In genomic region chr4:99829094-99830073, GRCm38 (mm10) we compare ENCODE assay signal across 8 mouse cellular contexts. TPM values are rescaled to one million over a fixed set of nuclear protein-coding genes. Genes with fewer than 3 reads are reported as not detected.
DNase-seq lines count a peak whose midpoint lies in the region; ATAC-seq and TF ChIP-seq lines count a peak whose summit lies in the region.

Gene Efcab7, plus strand, starts transcription at chr4:99829198.

- no peaks in the 10 kb centered on the region for H3K27me3 ChIP-seq in kidney, embryonic 14.5 days (ENCODE audit: control insufficient read depth, insufficient read depth, low read length)
- no peaks in the 10 kb centered on the region for H3K27me3 ChIP-seq in limb, embryonic 15.5 days

- TF ChIP-seq CTCF in bone marrow macrophage, adult 2 months (IDR thresholded peaks at IDR 0.05; ENCODE audit: low read depth, low read length): no peak
- no peak for TF ChIP-seq CTCF in embryonic fibroblast, embryonic 13.5 days (IDR thresholded peaks at IDR 0.05; ENCODE audit: borderline replicate concordance, insufficient read depth, low read length)

- peak within 1 kb of the TSS; percentile 72 for H3K9ac ChIP-seq in kidney, embryonic 14.5 days (ENCODE audit: low read depth, low read length)
- peak within 1 kb of the TSS; percentile 61 for H3K9ac ChIP-seq in limb, embryonic 15.5 days

- peak within 1 kb of the TSS; percentile 99 for H3K4me3 ChIP-seq in bone marrow macrophage, adult 2 months (ENCODE audit: insufficient read depth, low read length)
- H3K4me3 ChIP-seq in embryonic fibroblast, embryonic 13.5 days (ENCODE audit: insufficient read depth, low read length): peak within 1 kb of the TSS; percentile 77
- H3K4me3 ChIP-seq in kidney, embryonic 14.5 days (ENCODE audit: low read length): peak within 1 kb of the TSS; percentile 75
- peak within 1 kb of the TSS; percentile 76 for H3K4me3 ChIP-seq in limb, embryonic 15.5 days

- peak within 1 kb of the TSS; percentile 70 for H3K27ac ChIP-seq in bone marrow macrophage, adult 2 months (ENCODE audit: insufficient read depth, low read depth, low read length)
- 0 out of 2 replicates have a peak within 1 kb of the TSS, but pooled peaks have one; percentile 36 for H3K27ac ChIP-seq in embryonic fibroblast, embryonic 13.5 days (ENCODE audit: insufficient read depth, low read length)
- H3K27ac ChIP-seq in kidney, embryonic 14.5 days (ENCODE audit: low read depth, low read length): peak within 1 kb of the TSS; percentile 70; the same call in 1 of the 2 replicates
- H3K27ac ChIP-seq in limb, embryonic 15.5 days: peak within 1 kb of the TSS; percentile 86

- peak within 1 kb of the TSS; percentile 62 for H3K4me2 ChIP-seq in kidney, embryonic 14.5 days (replicated peaks; ENCODE audit: low read depth, low read length)
- peak within 1 kb of the TSS; percentile 68 for H3K4me2 ChIP-seq in limb, embryonic 15.5 days

- no peaks in the 10 kb centered on the region for H3K4me1 ChIP-seq in bone marrow macrophage, adult 2 months (ENCODE audit: control insufficient read depth, insufficient read depth, low read length)
- H3K4me1 ChIP-seq in embryonic fibroblast, embryonic 13.5 days (ENCODE audit: control insufficient read depth, insufficient read depth, low read length): no peaks in the 10 kb centered on the region
- H3K4me1 ChIP-seq in kidney, embryonic 14.5 days (ENCODE audit: control insufficient read depth, insufficient read depth, low read length): no peaks in the 10 kb centered on the region
- peaks cover 4% of the 10 kb centered on the region; the same call in 1 of the 2 replicates for H3K4me1 ChIP-seq in limb, embryonic 15.5 days

- no peak for TF ChIP-seq POLR2A in bone marrow macrophage, adult 2 months (IDR thresholded peaks at IDR 0.05; ENCODE audit: borderline replicate concordance, low read depth, low read length)
- TF ChIP-seq POLR2A in embryonic fibroblast, embryonic 13.5 days (IDR thresholded peaks at IDR 0.05; ENCODE audit: low read depth, low read length): peak; percentile 47; the same call in 1 of the 2 replicates

- peak; percentile 93 for ATAC-seq in kidney, embryonic 14.5 days (ENCODE audit: low FRiP score, low TSS enrichment)
- ATAC-seq in limb, embryonic 15.5 days (ENCODE audit: insufficient number of reproducible peaks, low FRiP score, low TSS enrichment, low read depth): peak; percentile 77; the same call in 1 of the 2 replicates

- under 1% methylated on average over 48 of the region's 48 CpGs for WGBS in kidney, embryonic 14.5 days
- WGBS in limb, embryonic 15.5 days: under 1% methylated on average over 48 of the region's 48 CpGs

- no peaks in the 10 kb centered on the region for H3K9me3 ChIP-seq in kidney, embryonic 14.5 days (ENCODE audit: control insufficient read depth, low read length)
- no peaks in the 10 kb centered on the region for H3K9me3 ChIP-seq in limb, embryonic 15.5 days

- H3K36me3 ChIP-seq in kidney, embryonic 14.5 days (ENCODE audit: control insufficient read depth, insufficient read depth, low read length): no peaks in the 10 kb centered on the region; the same call in 1 of the 2 replicates
- no peaks in the 10 kb centered on the region for H3K36me3 ChIP-seq in limb, embryonic 15.5 days

- DNase-seq in A20 (ENCODE audit: low read depth, low spot score): peak; percentile 96
- peak; percentile 60 to 82 for DNase-seq in heart, adult 9 months (ENCODE audit: low spot score in 2 of 2)
- peak; percentile 49 to 67 for DNase-seq in monocyte, adult 2 months (ENCODE audit: low read depth in 1 of 2, low spot score in 2 of 2)
- DNase-seq in spleen, postnatal 36 days (ENCODE audit: low spot score in 2 of 2): peak; percentile 73 to 80

RNA-seq across cellular contexts. Expression of gene Efcab7, which starts in this region (rescaled TPM):
- polyA plus RNA-seq in bone marrow macrophage, adult 2 months (2012; ENCODE audit: insufficient read depth, insufficient read length, missing spikeins): 3.6 and 5.7 TPM in 2 replicates
- 12.2 and 18.3 TPM in 2 replicates for polyA plus RNA-seq in embryonic fibroblast, embryonic 13.5 days (2011; ENCODE audit: insufficient read length, low read depth, missing spikeins)
- 23.7 and 28.6 TPM in 2 replicates for polyA plus RNA-seq in kidney, embryonic 14.5 days (2014; fragmentation: Nextera tagmentation; extraction: Ambion mirVana)
- 16.2 and 19.3 TPM in 2 replicates for polyA plus RNA-seq in limb, embryonic 15.5 days (2015; fragmentation: Nextera tagmentation; extraction: Ambion mirVana)

Comparison
In these comparisons a context has a peak if more than half of its experiments do, and no peak if none do; other contexts are left out.
1. Peak in every context shown above with its lines: DNase-seq, ATAC-seq, H3K4me3 ChIP-seq and H3K27ac ChIP-seq.
2. H3K27ac ChIP-seq: peak in every context shown above with its lines; median percentile 86 in limb, embryonic 15.5 days; 70 in bone marrow macrophage, adult 2 months; 70 in kidney, embryonic 14.5 days; 36 in embryonic fibroblast, embryonic 13.5 days.